Mouse (Mus musculus) left cerebral cortex, adult 9 months (tissue): ENCODE measurements around the gene Ina.
A peak's percentile ranks its signal among the peaks of the same experiment; 100 is the strongest.
"Not testable (repeated sequence)": the region's sequence is repeated elsewhere in the genome, so short reads cannot be mapped to it uniquely, and the experiment has no call there.

Source experiments
- DNase-seq, 2 experiments: peaks; one replicate each; pipeline ENCODE4 v3.0.0; 2022; ENCODE audit warnings: low spot score in 2 of 2

Ina gene

GRCm38 (mm10) chr19:46984726-46985622 is 29.5 kb upstream of the Ina start:
- no peak for DNase-seq

- no peak for DNase-seq
These were observed 26.9 kb upstream of the Ina start for GRCm38 (mm10) chr19:46987646-46988045.

- DNase-seq = no peak
These were observed 26.0 kb upstream of the Ina start for GRCm38 (mm10) chr19:46988231-46989087.

- DNase-seq = no peak
These were observed 24.9 kb upstream of the Ina start for GRCm38 (mm10) chr19:46989479-46990152.

GRCm38 (mm10) chr19:46990153-46990518 is 24.4 kb upstream of the Ina start:
- no peak for DNase-seq

GRCm38 (mm10) chr19:46990625-46991024 is 23.9 kb upstream of the Ina start:
- DNase-seq = not testable (repeated sequence)

GRCm38 (mm10) chr19:46991145-46991544 is 23.4 kb upstream of the Ina start:
- peak in 1 of 2 experiments; percentile 79 for DNase-seq

- not testable (repeated sequence) for DNase-seq
These were observed 22.2 kb upstream of the Ina start for GRCm38 (mm10) chr19:46992329-46992728.

GRCm38 (mm10) chr19:46996095-46996494 is 18.4 kb upstream of the Ina start:
- no peak for DNase-seq

- DNase-seq = no peak
These were observed 16.2 kb upstream of the Ina start for GRCm38 (mm10) chr19:46998168-46998870.

- no peak for DNase-seq
These were observed 15.5 kb upstream of the Ina start for GRCm38 (mm10) chr19:46998953-46999352.

GRCm38 (mm10) chr19:46999753-47000152 is 14.7 kb upstream of the Ina start:
- no peak for DNase-seq

- not testable (repeated sequence) for DNase-seq
These were observed 14.1 kb upstream of the Ina start for GRCm38 (mm10) chr19:47000357-47000756.

GRCm38 (mm10) chr19:47003742-47004511 is 10.6 kb upstream of the Ina start:
- DNase-seq = no peak

GRCm38 (mm10) chr19:47005873-47006272 is 8.6 kb upstream of the Ina start:
- no peak for DNase-seq

- no peak for DNase-seq
These were observed 8.2 kb upstream of the Ina start for GRCm38 (mm10) chr19:47006321-47006720.

GRCm38 (mm10) chr19:47009420-47009819 is 5.1 kb upstream of the Ina start:
- DNase-seq = no peak

GRCm38 (mm10) chr19:47009943-47010342 is 4.6 kb upstream of the Ina start:
- DNase-seq = no peak

- DNase-seq = no peak
These were observed 1.9 kb upstream of the Ina start for GRCm38 (mm10) chr19:47012521-47013130.
